8 mouse cellular contexts compared by ENCODE assay signal in genomic region chr6:34193708-34194475, GRCm38 (mm10). TPM values are rescaled to one million over a fixed set of nuclear protein-coding genes. Genes with fewer than 3 reads are reported as not detected.
DNase-seq lines count a peak whose midpoint lies in the region; ATAC-seq and TF ChIP-seq lines count a peak whose summit lies in the region.

No protein-coding gene starts in this region.

- H3K4me3 ChIP-seq in cortical plate, adult 2 months (ENCODE audit: insufficient read depth, low read length), result no peak overlapping the region
- no peak overlapping the region for H3K4me3 ChIP-seq in kidney, embryonic 15.5 days (replicated peaks)
- no peak overlapping the region for H3K4me3 ChIP-seq in liver, embryonic 11.5 days (ENCODE audit: low read depth, low read length)
- H3K4me3 ChIP-seq in stomach, postnatal 0 days (ENCODE audit: low read depth, low read length), result no peak overlapping the region

- no peak overlapping the region for H3K9ac ChIP-seq in kidney, embryonic 15.5 days
- H3K9ac ChIP-seq in liver, embryonic 11.5 days (ENCODE audit: low read depth, low read length), result no peak overlapping the region
- no peak overlapping the region; the same call in 1 of the 2 replicates for H3K9ac ChIP-seq in stomach, postnatal 0 days (ENCODE audit: low read length)

- no peaks in the 10 kb centered on the region for H3K4me1 ChIP-seq in cortical plate, adult 2 months (ENCODE audit: control insufficient read depth, insufficient read depth, low read length)
- H3K4me1 ChIP-seq in kidney, embryonic 15.5 days, result peaks cover 4% of the 10 kb centered on the region; the same call in 1 of the 2 replicates
- no peaks in the 10 kb centered on the region for H3K4me1 ChIP-seq in liver, embryonic 11.5 days (replicated peaks; ENCODE audit: control insufficient read depth, insufficient read depth, low read length)
- H3K4me1 ChIP-seq in stomach, postnatal 0 days (replicated peaks; ENCODE audit: control insufficient read depth, insufficient read depth), result no peaks in the 10 kb centered on the region

- H3K27me3 ChIP-seq in kidney, embryonic 15.5 days, result no peaks in the 10 kb centered on the region
- H3K27me3 ChIP-seq in liver, embryonic 11.5 days (replicated peaks; ENCODE audit: control insufficient read depth, insufficient read depth, low read length), result no peaks in the 10 kb centered on the region
- H3K27me3 ChIP-seq in stomach, postnatal 0 days (ENCODE audit: control insufficient read depth, insufficient read depth, low read length), result no peaks in the 10 kb centered on the region

- no peaks in the 10 kb centered on the region for H3K9me3 ChIP-seq in kidney, embryonic 15.5 days (replicated peaks)
- H3K9me3 ChIP-seq in liver, embryonic 11.5 days (ENCODE audit: control insufficient read depth, low read length), result no peaks in the 10 kb centered on the region
- H3K9me3 ChIP-seq in stomach, postnatal 0 days (ENCODE audit: control insufficient read depth, low read length), result no peaks in the 10 kb centered on the region

- TF ChIP-seq EP300 in stomach, postnatal 0 days (optimal IDR thresholded peaks at IDR 0.05), result no peak

- H3K27ac ChIP-seq in cortical plate, adult 2 months (ENCODE audit: insufficient read depth, low read length), result no peak overlapping the region
- H3K27ac ChIP-seq in kidney, embryonic 15.5 days, result no peak overlapping the region
- no peak overlapping the region for H3K27ac ChIP-seq in liver, embryonic 11.5 days (ENCODE audit: low read depth, low read length)
- no peak overlapping the region for H3K27ac ChIP-seq in stomach, postnatal 0 days (replicated peaks)

- no peak for TF ChIP-seq POLR2A in cortical plate, adult 2 months (IDR thresholded peaks at IDR 0.05; ENCODE audit: extremely low read depth, insufficient read depth, low read length)

- peak; percentile 59 to 61 for DNase-seq in B cell, adult 2 months
- DNase-seq in R1 (ENCODE audit: low read depth, low spot score), result peak; percentile 87
- DNase-seq in gastrocnemius, postnatal 4 days (ENCODE audit: low spot score in 2 of 2), result peak; percentile 19 to 48
- peak; percentile 42 for DNase-seq in liver, embryonic 11.5 days (ENCODE audit: low spot score)
- DNase-seq in natural killer cell, adult 2 months (ENCODE audit: low spot score in 2 of 2), result peak; percentile 10 to 33
- DNase-seq in stomach, postnatal 0 days (ENCODE audit: low spot score), result peak; percentile 58

- peak; percentile 71 for ATAC-seq in kidney, embryonic 15.5 days (replicated peaks; ENCODE audit: low FRiP score)
- ATAC-seq in liver, embryonic 11.5 days (replicated peaks; ENCODE audit: low FRiP score), result no peak
- no peak for ATAC-seq in stomach, postnatal 0 days (ENCODE audit: low FRiP score, low TSS enrichment)

- H3K4me2 ChIP-seq in kidney, embryonic 15.5 days, result no peak overlapping the region
- H3K4me2 ChIP-seq in liver, embryonic 11.5 days, result no peak overlapping the region
- H3K4me2 ChIP-seq in stomach, postnatal 0 days (replicated peaks; ENCODE audit: low read depth), result no peak overlapping the region

- WGBS in kidney, embryonic 15.5 days, result 56% methylated on average over 12 of the region's 12 CpGs
- WGBS in liver, embryonic 11.5 days, result 54% methylated on average over 12 of the region's 12 CpGs
- WGBS in stomach, postnatal 0 days, result 43% methylated on average over 12 of the region's 12 CpGs

- H3K36me3 ChIP-seq in kidney, embryonic 15.5 days, result no peaks in the 10 kb centered on the region
- no peaks in the 10 kb centered on the region for H3K36me3 ChIP-seq in liver, embryonic 11.5 days (ENCODE audit: control insufficient read depth, insufficient read depth, low read length)
- H3K36me3 ChIP-seq in stomach, postnatal 0 days (ENCODE audit: control insufficient read depth, insufficient read depth, low read length), result no peaks in the 10 kb centered on the region

- peak; percentile 96 for TF ChIP-seq CTCF in cortical plate, adult 2 months (IDR thresholded peaks at IDR 0.05; ENCODE audit: extremely low read depth, insufficient read depth, low read length)
- TF ChIP-seq CTCF in stomach, postnatal 0 days (IDR thresholded peaks at IDR 0.05; ENCODE audit: low read depth), result peak; percentile 97

RNA-seq across cellular contexts. Expression of gene Slc35b4, which starts 17.0 kb away (rescaled TPM):
- 52.2 and 54.8 TPM in 2 replicates for polyA plus RNA-seq in cortical plate, adult 2 months (2012; rRNA removed)
- 10 to 100 TPM; 19.8 TPM for total RNA-seq in gastrocnemius, postnatal 4 days (2021)
- polyA plus RNA-seq in kidney, embryonic 15.5 days (2015; fragmentation: Nextera tagmentation; extraction: Ambion mirVana), result 63.8 and 64.4 TPM in 2 replicates
- 37.5 and 41.6 TPM in 2 replicates for polyA plus RNA-seq in liver, embryonic 11.5 days (2014; fragmentation: Nextera tagmentation; extraction: Ambion mirVana)
- polyA plus RNA-seq in stomach, postnatal 0 days (2015; fragmentation: Nextera tagmentation; extraction: Ambion mirVana), result 17.2 and 18.7 TPM in 2 replicates

Comparison
In these comparisons a context has a peak if more than half of its experiments do, and no peak if none do; other contexts are left out.
1. DNase-seq: peak in every context shown above with its lines; median percentile 87 in R1; 60 in B cell, adult 2 months; 58 in stomach, postnatal 0 days; 42 in liver, embryonic 11.5 days; 34 in gastrocnemius, postnatal 4 days; 22 in natural killer cell, adult 2 months.